Mouse (Mus musculus): ENCODE results near the gene Gngt2.

- TF ChIP-seq POLR2A (IDR thresholded peaks at IDR 0.05; ENCODE audit: insufficient read depth, low read depth, low read length) (no peak), EP300 (IDR thresholded peaks at IDR 0.05; ENCODE audit: insufficient read depth, low read depth, low read length) (no peak)
Observed at GRCm38 (mm10) chr11:95838598-95838997, 1.6 kb downstream of the Gngt2 start.
